Mouse (Mus musculus) lung, postnatal 25 days (tissue): ENCODE measurements around the gene Vapb.
A peak's percentile ranks its signal among the peaks of the same experiment; 100 is the strongest.
"Not testable (repeated sequence)": the region's sequence is repeated elsewhere in the genome, so short reads cannot be mapped to it uniquely, and the experiment has no call there.

ENCODE experiments used
- DNase-seq: peaks from one replicate; pipeline ENCODE4 v3.0.0; 2022; ENCODE audit warnings: low spot score

The Vapb gene

DNA sequence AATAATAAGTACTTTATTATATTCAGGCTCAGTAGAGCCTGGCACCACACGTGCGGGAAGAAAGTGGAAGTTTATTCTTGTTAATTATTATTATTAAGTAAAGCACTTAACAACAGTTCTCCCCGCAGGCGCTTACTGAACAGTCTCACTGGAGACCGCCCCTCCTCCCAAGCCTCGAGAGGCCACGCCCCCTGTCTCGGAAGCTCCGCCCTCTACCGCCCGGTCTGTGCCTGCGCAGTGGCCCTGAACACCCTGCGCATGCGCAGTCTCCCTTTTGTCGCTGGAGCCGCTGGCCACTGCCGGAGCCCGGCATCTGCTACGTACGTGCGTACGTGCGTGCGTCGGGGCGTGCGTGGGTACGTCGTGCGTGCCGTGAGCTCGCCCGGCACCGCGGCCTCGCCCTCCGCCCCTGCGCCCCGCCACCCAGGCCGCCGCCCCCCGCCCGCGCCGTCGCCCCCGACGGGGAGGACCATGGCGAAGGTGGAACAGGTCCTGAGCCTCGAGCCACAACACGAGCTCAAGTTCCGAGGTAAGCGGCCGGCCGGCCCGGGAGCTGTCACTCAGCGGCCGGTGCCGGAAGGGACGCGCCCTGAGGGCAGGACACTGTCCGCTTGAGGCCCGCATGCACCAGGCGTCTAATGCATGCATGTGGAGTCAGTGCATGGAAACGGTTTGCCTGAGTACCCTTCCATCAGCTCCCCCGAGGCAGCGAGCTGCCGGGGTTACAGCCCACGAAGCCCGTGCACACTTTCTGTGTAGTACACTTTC is at the start of gene Vapb:
TSS of gene Vapb (plus strand) at position 290 of the 768 bp plus-strand sequence.
- peak; percentile 99 for DNase-seq

DNA sequence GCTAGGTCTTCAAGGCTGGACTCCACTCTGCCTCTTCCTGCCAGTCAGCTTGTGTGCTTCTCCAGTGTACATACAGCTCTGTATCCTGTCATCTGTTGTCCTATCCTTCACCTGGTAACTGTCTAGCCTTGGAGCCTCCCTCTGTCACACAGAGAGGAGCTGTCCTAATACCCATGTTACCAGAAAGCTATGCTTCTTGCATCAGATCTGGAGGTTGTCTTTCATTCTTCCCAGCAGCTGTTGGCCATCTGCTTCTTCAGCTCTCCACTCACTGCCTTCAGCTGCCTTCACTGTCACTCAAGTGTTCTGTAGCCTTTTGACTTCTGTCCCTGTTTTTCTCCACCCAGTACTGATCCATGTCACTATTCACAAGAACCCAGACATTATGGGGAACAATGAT is 47.5 kb upstream of the Vapb start:
- DNase-seq: no peak

DNA sequence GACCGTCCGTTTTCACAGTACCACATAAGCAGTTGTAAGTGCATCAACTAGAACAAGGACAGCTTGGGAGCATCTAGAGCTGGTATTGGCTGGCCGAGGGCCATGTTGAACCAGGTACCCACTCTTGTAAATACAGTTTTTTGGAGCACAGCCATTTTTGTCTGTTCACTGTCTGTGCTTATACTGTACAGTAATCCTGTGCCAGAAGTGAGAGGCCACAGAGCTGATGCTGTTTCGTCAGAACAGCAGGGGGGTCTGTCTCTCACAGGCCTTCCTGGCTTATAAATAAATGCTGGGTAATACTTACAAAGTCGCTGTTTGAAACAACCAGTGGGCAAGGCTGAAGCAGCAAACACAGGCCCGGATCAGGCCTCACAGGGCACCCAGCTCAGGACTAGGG is 45.6 kb upstream of the Vapb start:
- no peak for DNase-seq

DNA sequence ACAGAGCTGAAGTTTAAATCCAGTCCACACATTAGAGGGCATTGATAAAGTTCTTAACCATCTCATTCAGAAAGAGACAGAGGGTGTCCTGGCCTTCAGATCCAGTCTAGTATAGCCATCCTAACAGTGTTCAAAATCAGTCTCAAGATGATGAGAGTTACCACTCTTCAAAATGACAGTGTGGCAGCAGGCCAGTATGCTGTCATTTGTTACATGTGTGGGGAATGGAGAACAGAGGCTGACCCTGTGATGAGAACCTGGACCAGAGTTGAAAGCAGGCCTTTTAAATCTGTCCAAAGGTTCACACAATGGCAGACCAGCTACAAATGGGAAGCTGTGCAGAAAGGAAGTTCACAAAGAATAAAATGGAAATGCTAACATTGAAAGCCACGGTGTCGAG is 44.6 kb upstream of the Vapb start:
- DNase-seq: no peak

- peak; percentile 8 for DNase-seq
These were observed 38.5 kb upstream of the Vapb start for GRCm38 (mm10) chr2:173698850-173699249.

DNA sequence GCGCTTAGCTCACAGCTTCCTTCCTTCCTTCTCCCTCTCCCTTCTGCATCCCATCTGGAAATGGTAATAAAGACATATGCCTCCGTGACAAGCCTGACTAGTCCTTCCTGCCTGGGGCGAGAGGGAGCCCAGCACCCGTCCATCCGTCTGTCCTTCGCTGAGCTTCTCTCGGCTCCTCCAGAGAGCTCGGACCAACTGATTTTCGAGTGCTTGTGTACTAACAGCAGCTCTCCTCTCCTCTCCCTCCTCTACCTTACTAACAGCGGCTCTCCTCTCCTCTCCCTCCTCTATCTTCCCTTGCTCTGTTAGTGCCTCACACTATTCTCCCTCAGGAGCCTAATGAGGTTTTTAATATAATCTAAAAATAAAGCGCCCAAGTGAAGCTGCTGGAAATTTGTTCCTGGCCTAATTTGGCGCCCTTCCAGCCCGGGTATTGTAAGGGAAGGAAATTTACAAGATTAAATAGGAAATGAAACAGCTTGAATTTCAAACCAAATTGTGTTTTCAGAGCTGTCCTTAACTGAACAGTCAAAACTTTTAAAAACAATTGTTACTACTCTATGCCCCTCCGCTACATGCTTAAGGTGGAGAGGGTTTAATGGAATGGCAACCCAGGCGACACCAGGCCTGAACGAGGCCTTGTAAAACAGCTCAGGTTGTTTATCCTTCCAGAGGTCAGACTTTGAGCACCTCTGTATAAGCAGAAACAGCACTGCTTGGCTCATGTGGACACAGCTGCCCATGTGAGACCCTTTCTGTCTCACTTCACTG is 35.0 kb upstream of the Vapb start:
- no peak for DNase-seq

- no peak for DNase-seq
These were observed 34.5 kb upstream of the Vapb start for GRCm38 (mm10) chr2:173702867-173703237.

GRCm38 (mm10) chr2:173705827-173706551 is 31.3 kb upstream of the Vapb start:
- DNase-seq: no peak

DNA sequence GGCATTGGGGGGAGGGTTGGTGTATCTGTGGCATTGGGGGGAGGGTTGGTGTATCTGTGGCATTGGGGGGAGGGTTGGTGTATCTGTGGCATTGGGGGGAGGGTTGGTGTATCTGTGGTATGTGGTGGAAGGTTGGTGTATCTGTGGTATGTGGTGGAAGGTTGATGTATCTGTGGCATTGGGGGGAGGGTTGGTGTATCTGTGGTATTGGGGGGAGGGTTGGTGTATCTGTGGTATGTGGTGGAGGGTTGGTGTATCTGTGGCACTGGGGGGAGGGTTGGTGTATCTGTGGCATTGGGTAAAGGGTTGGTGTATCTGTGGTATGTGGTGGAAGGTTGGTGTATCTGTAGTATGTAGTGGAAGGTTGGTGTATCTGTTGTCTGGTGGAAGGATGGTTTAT is 29.7 kb upstream of the Vapb start:
- not testable (repeated sequence) for DNase-seq

DNA sequence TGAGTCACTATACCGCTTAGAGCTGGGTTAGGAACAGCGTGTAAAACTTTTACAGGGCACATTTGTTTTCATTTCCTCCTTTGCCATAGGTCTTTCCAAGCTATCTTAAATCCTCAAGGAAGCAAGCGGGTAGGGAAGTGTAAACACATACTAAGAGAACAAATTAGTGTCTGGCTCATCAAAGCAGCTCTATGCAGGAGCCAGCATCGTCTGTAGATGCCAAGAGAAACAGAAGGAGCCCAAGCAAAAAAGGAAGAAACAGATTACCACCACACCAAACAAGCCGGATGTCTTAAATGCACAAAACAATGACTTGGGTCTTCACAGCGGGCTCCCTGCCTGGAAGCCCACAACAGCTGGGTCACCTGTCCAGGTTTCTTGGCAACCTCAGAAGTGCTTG is 27.1 kb upstream of the Vapb start:
- no peak for DNase-seq

DNA sequence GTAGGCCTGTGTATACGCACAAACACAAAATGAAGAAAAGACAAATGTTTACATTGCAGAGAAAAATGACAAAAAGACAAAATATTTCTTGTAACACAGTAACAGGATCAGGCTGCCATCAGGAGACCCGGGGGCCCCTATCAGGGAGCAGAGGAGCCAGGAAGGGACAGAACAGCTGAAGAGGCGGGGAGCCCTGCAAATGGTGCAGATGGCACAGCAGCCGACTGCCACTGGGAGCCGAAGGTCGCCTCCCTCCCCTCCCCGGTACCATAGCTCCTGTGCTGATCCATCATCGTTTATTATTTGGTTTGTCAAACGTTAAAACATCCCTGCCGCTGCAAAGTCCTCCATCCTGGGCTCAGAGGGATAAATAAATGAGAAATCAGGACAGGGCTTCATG is 24.7 kb upstream of the Vapb start:
- DNase-seq: no peak

DNA sequence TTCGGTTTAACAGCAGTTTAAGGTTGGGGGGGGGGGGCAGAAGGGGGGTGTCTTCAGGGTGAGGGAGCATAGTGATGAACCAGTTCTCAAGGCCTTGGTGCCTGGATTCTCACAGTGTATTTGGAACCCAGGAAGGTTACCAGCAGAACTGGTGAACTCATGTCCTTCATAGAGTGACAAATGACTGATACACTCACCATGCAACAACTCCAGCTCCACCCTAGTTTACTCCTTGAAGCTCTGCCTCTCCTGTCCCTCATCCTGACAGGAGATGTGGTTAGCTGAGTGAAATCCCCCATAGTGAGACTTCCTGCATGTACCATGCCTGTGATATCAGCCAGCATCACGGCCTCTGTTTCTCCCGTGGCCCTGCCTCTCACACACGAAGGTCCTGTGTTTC is 24.1 kb upstream of the Vapb start:
- DNase-seq: no peak

DNA sequence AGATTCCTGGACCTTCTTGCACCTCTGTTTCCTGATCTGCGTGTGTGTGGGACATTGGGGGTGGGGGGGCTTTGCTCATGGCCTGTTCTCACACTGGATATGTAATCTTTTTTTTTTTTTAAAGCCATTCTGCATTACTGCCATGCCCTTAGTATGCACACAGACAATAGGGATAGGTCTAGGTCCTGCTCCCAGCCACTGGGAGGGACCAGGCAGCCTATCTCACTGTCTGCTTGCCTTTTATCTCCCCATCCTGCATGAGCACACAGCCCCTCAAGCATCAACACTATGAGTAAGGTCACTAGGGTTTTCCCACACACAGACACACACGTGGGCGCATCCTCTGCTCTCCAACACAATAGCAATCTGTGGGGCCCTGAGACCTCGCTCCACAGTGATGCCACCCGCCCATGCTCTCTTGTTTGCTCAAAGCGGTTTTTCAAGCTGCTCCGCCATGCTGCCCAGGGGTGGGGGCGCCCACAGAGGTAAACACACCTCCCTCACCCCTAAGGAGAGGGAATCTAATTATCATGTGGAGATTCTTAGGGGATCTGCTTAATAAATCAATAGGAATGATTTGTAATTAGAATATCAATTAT is 22.6 kb upstream of the Vapb start:
- DNase-seq: no peak

DNA sequence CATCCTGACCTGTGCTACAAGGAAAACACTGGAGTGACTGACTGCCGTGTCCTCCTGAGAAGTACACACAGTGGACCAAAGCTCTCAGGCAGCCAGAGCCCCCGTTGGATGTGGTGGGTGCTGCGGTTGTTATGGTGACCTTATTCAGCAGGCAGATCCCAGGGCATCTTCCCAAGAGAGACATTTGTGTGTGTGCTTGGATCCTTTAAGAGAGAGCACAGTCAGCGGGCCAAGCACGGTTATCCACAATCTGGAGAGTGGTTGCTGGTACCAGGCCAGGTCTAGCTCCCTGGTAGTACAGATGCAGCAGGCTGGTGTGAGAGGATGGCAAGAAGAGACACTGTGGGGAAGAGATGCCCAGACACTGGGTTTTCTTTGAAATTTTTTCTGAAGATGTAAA is 20.3 kb upstream of the Vapb start:
- DNase-seq: no peak

- DNase-seq: not testable (repeated sequence)
These were observed 18.2 kb upstream of the Vapb start, which contains the start of gene 1700010B08Rik for GRCm38 (mm10) chr2:173719115-173719514. Gene 1700010B08Rik (plus strand): TSS chr2:173719415.

DNA sequence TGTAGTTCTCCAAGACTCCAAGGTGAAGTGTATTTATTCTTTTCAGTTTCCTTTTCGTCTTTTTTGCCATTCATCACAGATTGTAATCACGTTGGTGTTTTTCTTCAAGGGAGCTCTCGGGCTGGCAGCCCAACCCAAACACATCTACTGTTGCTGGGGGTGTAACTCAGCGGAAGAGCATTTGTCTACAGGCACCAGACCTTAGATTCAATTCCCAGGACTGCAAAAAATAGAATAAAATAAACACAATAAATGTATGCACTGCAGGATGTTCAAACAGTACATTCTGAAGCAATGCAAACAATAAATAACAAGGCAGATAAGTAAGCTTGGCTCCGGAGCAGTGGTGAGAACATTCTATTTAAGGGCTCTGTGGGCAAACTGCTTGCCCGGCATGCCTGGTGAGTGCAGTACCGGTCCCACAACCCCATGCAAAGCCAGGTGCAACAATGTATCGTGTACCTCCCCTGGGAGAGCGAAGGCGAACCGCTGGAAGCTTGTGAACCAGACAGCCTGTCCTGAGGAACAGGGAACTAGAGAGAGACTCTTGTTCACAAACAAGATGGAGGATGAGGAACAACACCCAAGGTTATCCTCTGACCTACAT is 15.0 kb upstream of the Vapb start:
- DNase-seq: no peak

GRCm38 (mm10) chr2:173724382-173724781 is 12.9 kb upstream of the Vapb start:
- no peak for DNase-seq

DNA sequence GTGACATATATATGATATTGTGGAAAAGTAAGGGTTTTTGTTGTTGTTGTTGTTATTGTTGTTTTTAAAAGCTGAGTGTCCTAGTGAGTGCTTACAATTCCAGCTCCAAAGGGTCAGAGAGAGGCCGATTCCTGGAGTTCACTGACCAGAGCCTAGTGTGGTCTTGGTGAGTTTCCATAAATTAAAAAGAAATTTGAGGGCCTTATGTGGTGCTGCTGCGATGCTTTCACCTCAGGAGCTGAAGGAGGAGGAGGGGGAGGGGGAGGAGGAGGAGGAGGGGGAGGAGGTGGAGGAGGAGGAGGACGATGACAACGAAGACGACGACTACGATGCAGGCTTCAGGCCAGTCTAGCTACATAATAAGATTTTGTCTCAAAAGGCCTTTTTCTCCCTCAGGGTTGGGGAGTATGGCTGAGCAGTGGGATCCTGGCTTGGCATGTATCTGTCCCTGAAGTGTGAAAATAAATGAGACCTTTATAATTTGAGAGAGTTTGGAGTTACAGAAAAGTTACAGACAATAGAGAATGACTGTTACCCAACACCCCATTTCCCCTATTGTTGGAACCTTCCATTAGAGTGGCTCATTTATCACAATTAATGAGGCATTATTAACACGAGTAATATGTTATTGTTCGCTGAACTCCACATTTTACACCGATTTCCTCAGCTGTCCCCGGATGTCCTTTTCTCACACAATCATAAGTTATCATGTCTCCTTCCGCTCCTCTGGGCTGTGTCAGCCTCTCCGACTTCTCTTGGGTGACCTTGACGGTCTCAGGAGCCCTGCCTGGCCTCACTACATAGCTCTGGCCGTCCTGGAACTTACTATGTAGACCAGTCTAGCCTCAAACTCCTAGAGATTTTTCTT is 12.1 kb upstream of the Vapb start:
- DNase-seq: no peak

GRCm38 (mm10) chr2:173725819-173726218 is 11.5 kb upstream of the Vapb start:
- no peak for DNase-seq

GRCm38 (mm10) chr2:173730444-173730966 is 6.8 kb upstream of the Vapb start:
- no peak for DNase-seq

- no peak for DNase-seq
These were observed 2.9 kb upstream of the Vapb start for GRCm38 (mm10) chr2:173734426-173734825.
